Mouse (Mus musculus) neural tube, embryonic 14.5 days (tissue): ENCODE results near the gene Btbd1. TPM values are rescaled to one million over a fixed set of nuclear protein-coding genes. Genes with fewer than 3 reads are reported as not detected.

Experiments
- ATAC-seq: fragments of 200-750 bp; cut with Nextera tagmentation; 2 replicates; pipeline ENCODE4 v1.8.0; 2017; ENCODE audit warnings: low read depth, mild to moderate bottlenecking, moderate TSS enrichment, moderate library complexity
- H3K27ac ChIP-seq: fragments of 300-500 bp; sonication (generic); 2 replicates; pipeline ENCODE4 v1.5.1; 2014; ENCODE audit warnings: low read depth, mild to moderate bottlenecking, control low read depth, low read length, moderate library complexity, mixed read lengths
- H3K27me3 ChIP-seq: fragments of 300-500 bp; sonication (generic); 2 replicates; pipeline ENCODE4 v1.6.1; 2014; ENCODE audit warnings: low read length; ENCODE audit not compliant: control insufficient read depth, insufficient read depth
- H3K36me3 ChIP-seq: fragments of 300-500 bp; sonication (generic); 2 replicates; pipeline ENCODE4 v1.6.1; 2014; ENCODE audit warnings: low read length, mixed read lengths; ENCODE audit not compliant: control insufficient read depth, insufficient read depth
- H3K4me1 ChIP-seq: fragments of 300-500 bp; sonication (generic); 2 replicates; pipeline ENCODE4 v1.6.1; 2014; ENCODE audit warnings: low read length; ENCODE audit not compliant: control insufficient read depth, insufficient read depth
- H3K4me2 ChIP-seq: fragments of 300-500 bp; sonication (generic); 2 replicates; pipeline ENCODE4 v1.6.1; 2014; ENCODE audit warnings: mild to moderate bottlenecking, low read depth, low read length, control low read depth
- H3K4me3 ChIP-seq: fragments of 300-500 bp; sonication (generic); 2 replicates; pipeline ENCODE4 v1.5.1; 2014; ENCODE audit warnings: low read depth, low read length, control low read depth, mixed read lengths
- H3K9ac ChIP-seq: fragments of 300-500 bp; sonication (generic); replicated peaks from 2 replicates; pipeline ENCODE4 v1.6.1; 2014; ENCODE audit warnings: low read depth, mild to moderate bottlenecking, control low read depth, low read length, mixed read lengths
- H3K9me3 ChIP-seq: fragments of 300-500 bp; sonication (generic); 2 replicates; pipeline ENCODE4 v1.6.1; 2016; ENCODE audit warnings: low read length; ENCODE audit not compliant: control insufficient read depth
- WGBS: fragments of 180-500 bp; shearing (Covaris S2); extraction: QIAGEN DNeasy Blood & Tissue Kit; methylation state at CpG from one replicate; pipeline ENCODE4 v1.1.7; 2014; 5-methylcytosine and 5-hydroxymethylcytosine counted together
- polyA plus RNA-seq: library from polyadenylated mRNA; unstranded; fragments of >200 nt; fragmentation: Nextera tagmentation; extraction: Ambion mirVana; gene quantifications from 2 replicates; pipeline ENCODE4 v1.2.1, GENCODE M21; 2014

Btbd1 gene
- polyA plus RNA-seq, 1 experiment from 2014 or later = 137 TPM

- no peaks in the 10 kb centered on the region for H3K9me3 ChIP-seq
- H3K9ac ChIP-seq = no peak within 1 kb of the TSS
- 81% methylated on average over 1 of the region's 1 CpGs for whole genome bisulfite sequencing
- no peaks in the 10 kb centered on the region for H3K27me3 ChIP-seq
- H3K36me3 ChIP-seq = no peaks in the 10 kb centered on the region
- H3K4me2 ChIP-seq = no peak within 1 kb of the TSS
- peaks cover 5% of the 10 kb centered on the region; the same call in 1 of the 2 replicates for H3K4me1 ChIP-seq
- no peak within 1 kb of the TSS for H3K4me3 ChIP-seq
- no peak within 1 kb of the TSS for H3K27ac ChIP-seq
- ATAC-seq = no peak
Observed at GRCm38 (mm10) chr7:81855694-81856093, 26.5 kb upstream of the Btbd1 start, which contains the start of gene Gm10160. Gene Gm10160 (minus strand): TSS chr7:81855794.

GRCm38 (mm10) chr7:81854568-81855307 is 25.5 kb upstream of the Btbd1 start:
- H3K9ac ChIP-seq = no peak overlapping the region
- no peak overlapping the region for H3K4me2 ChIP-seq
- WGBS = 59% methylated on average over 8 of the region's 8 CpGs
- no peaks in the 10 kb centered on the region for H3K27me3 ChIP-seq
- H3K4me3 ChIP-seq = no peak overlapping the region
- H3K9me3 ChIP-seq = no peaks in the 10 kb centered on the region
- peaks cover 5% of the 10 kb centered on the region; the same call in 1 of the 2 replicates for H3K4me1 ChIP-seq
- no peak overlapping the region for H3K27ac ChIP-seq
- no peaks in the 10 kb centered on the region for H3K36me3 ChIP-seq
- no peak for ATAC-seq

- ATAC-seq = no peak
- no peak overlapping the region for H3K9ac ChIP-seq
- H3K27ac ChIP-seq = no peak overlapping the region
- 86% methylated on average over 3 of the region's 3 CpGs for WGBS
- H3K36me3 ChIP-seq = no peaks in the 10 kb centered on the region
- H3K4me1 ChIP-seq = no peaks in the 10 kb centered on the region
- no peaks in the 10 kb centered on the region for H3K27me3 ChIP-seq
- no peak overlapping the region for H3K4me3 ChIP-seq
- H3K4me2 ChIP-seq = no peak overlapping the region
- no peaks in the 10 kb centered on the region for H3K9me3 ChIP-seq
Observed at GRCm38 (mm10) chr7:81851706-81852105, 22.5 kb upstream of the Btbd1 start.

GRCm38 (mm10) chr7:81850171-81850570 is 20.9 kb upstream of the Btbd1 start:
- H3K4me3 ChIP-seq = no peak overlapping the region
- 84% methylated on average over 6 of the region's 6 CpGs for WGBS
- no peak for ATAC-seq
- no peaks in the 10 kb centered on the region for H3K36me3 ChIP-seq
- no peak overlapping the region for H3K4me2 ChIP-seq
- no peaks in the 10 kb centered on the region for H3K9me3 ChIP-seq
- H3K4me1 ChIP-seq = no peaks in the 10 kb centered on the region
- no peak overlapping the region for H3K9ac ChIP-seq
- H3K27me3 ChIP-seq = no peaks in the 10 kb centered on the region
- no peak overlapping the region for H3K27ac ChIP-seq

GRCm38 (mm10) chr7:81849633-81850032 is 20.4 kb upstream of the Btbd1 start:
- H3K4me3 ChIP-seq = no peak overlapping the region
- no peak for ATAC-seq
- H3K4me2 ChIP-seq = no peak overlapping the region
- no peaks in the 10 kb centered on the region for H3K9me3 ChIP-seq
- H3K27ac ChIP-seq = no peak overlapping the region
- H3K36me3 ChIP-seq = no peaks in the 10 kb centered on the region
- no peaks in the 10 kb centered on the region for H3K4me1 ChIP-seq
- H3K27me3 ChIP-seq = no peaks in the 10 kb centered on the region
- WGBS = 91% methylated on average over 7 of the region's 7 CpGs
- H3K9ac ChIP-seq = no peak overlapping the region

GRCm38 (mm10) chr7:81849214-81849613 is 20.0 kb upstream of the Btbd1 start:
- no peaks in the 10 kb centered on the region for H3K27me3 ChIP-seq
- no peak overlapping the region for H3K9ac ChIP-seq
- H3K27ac ChIP-seq = no peak overlapping the region
- no peaks in the 10 kb centered on the region for H3K9me3 ChIP-seq
- 91% methylated on average over 5 of the region's 5 CpGs for WGBS
- no peak overlapping the region for H3K4me2 ChIP-seq
- ATAC-seq = no peak
- H3K36me3 ChIP-seq = no peaks in the 10 kb centered on the region
- no peak overlapping the region for H3K4me3 ChIP-seq
- H3K4me1 ChIP-seq = no peaks in the 10 kb centered on the region

- ATAC-seq = no peak
Observed at GRCm38 (mm10) chr7:81847777-81848176, 18.5 kb upstream of the Btbd1 start.

GRCm38 (mm10) chr7:81847010-81847409 is 17.8 kb upstream of the Btbd1 start:
- Histone ChIP-seq H3K9me3 (no peaks in the 10 kb centered on the region), H3K4me3 (no peak overlapping the region), H3K4me2 (no peak overlapping the region), H3K27ac (no peak overlapping the region), H3K27me3 (no peaks in the 10 kb centered on the region), H3K9ac (no peak overlapping the region), H3K36me3 (no peaks in the 10 kb centered on the region), H3K4me1 (no peaks in the 10 kb centered on the region)
- ATAC-seq = no peak; the same call in 1 of the 2 replicates
- 45% methylated on average over 8 of the region's 8 CpGs for WGBS

More at GRCm38 (mm10) chr7:81847777-81848176, 18.5 kb upstream of the Btbd1 start:
- Histone ChIP-seq H3K9ac (no peak overlapping the region), H3K4me2 (no peak overlapping the region), H3K36me3 (no peaks in the 10 kb centered on the region), H3K9me3 (no peaks in the 10 kb centered on the region), H3K4me1 (no peaks in the 10 kb centered on the region), H3K27me3 (no peaks in the 10 kb centered on the region), H3K4me3 (no peak overlapping the region), H3K27ac (no peak overlapping the region)
- 22% methylated on average over 4 of the region's 4 CpGs for WGBS

GRCm38 (mm10) chr7:81846008-81846407 is 16.8 kb upstream of the Btbd1 start:
- H3K27ac ChIP-seq = no peak overlapping the region
- no peak overlapping the region for H3K4me3 ChIP-seq
- H3K9me3 ChIP-seq = no peaks in the 10 kb centered on the region
- no peaks in the 10 kb centered on the region for H3K36me3 ChIP-seq
- WGBS = 90% methylated on average over 8 of the region's 8 CpGs
- H3K4me1 ChIP-seq = no peaks in the 10 kb centered on the region
- no peaks in the 10 kb centered on the region for H3K27me3 ChIP-seq
- no peak overlapping the region for H3K4me2 ChIP-seq
- ATAC-seq = no peak
- H3K9ac ChIP-seq = no peak overlapping the region
